Mouse (Mus musculus) kidney, postnatal 25 days (tissue): ENCODE measurements around the gene Fbln5.

Experiments used
- DNase-seq, 2 experiments: peaks; one replicate each; pipeline ENCODE4 v3.0.0; 2021; ENCODE audit warnings: mixed read lengths in 2 of 2

The Fbln5 gene

GRCm38 (mm10) chr12:101818608-101819370 is at the start of gene Fbln5:
Fbln5 (minus strand) TSS chr12:101819055.
- peak; percentile 70 to 77 for DNase-seq

DNA sequence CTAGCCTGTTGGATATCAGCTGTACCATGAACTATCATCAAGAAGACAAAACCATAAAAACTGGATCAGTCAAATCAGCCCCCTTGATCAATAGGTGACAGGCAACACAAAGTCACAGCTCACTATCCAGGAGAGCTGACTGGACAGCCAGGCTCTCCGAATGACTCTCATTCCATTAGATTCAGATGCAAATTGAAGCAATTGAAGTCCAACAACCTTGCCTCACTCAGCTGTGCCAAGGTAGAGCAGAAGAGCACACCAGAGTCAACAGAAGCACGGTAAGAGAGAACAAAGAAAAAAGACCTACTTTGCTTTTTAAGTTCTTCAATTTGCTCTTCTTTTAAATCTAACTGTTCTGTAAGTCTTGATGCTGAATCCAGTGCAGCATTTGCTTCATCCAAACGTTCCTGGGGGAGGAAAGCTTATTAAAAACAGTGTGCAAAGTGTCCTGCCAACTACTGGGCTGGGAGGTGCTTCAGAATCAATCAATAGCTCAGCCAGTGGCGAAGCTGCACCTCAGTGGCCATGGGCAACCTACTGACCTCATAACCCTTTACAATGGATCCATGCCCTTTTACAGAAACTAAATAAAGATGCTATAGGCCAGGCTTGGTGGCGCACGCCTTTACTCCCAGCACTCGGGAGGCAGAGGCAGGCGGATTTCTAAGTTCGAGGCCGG is 43.6 kb upstream of the Fbln5 start:
- no peak for DNase-seq

DNA sequence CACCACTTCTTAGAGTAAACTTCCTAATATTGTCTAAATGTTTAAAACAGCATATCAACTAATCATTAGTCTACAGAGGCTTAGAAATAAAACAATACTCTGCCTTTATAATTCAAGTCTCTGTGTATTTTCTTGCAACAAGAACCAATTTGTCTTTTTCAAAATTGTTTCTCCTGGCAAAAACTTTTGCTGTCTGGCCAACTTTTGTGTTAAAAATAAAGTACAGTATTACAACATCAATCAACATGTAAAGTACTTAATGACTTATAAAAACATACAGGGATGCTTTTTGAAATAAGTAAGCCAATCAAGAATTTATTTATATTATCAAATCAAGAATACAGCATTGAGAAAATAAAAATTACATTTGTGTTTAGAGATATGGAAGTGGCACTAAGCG is 41.4 kb upstream of the Fbln5 start:
- DNase-seq = no peak

DNA sequence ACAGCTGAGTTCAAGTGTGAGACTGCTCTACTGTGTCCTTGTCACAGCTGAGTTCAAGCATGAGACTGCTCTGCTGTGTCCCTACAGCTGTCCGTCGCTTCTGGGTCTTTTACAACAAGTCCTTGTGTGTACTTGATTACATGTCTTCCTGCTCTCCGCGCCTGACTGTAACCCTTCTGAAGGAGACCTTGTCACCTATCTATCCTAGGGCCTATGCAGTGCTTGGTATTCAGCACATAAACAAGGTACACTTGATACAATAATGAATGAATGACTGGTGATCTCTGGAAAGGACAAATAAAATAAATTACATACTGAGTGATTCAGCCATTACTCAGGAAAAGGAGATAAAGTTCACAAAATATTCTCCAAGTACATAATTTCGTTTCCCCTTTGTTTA is 39.2 kb upstream of the Fbln5 start:
- DNase-seq = no peak

- DNase-seq = no peak
Observed at GRCm38 (mm10) chr12:101854336-101854735, 35.5 kb upstream of the Fbln5 start.

DNA sequence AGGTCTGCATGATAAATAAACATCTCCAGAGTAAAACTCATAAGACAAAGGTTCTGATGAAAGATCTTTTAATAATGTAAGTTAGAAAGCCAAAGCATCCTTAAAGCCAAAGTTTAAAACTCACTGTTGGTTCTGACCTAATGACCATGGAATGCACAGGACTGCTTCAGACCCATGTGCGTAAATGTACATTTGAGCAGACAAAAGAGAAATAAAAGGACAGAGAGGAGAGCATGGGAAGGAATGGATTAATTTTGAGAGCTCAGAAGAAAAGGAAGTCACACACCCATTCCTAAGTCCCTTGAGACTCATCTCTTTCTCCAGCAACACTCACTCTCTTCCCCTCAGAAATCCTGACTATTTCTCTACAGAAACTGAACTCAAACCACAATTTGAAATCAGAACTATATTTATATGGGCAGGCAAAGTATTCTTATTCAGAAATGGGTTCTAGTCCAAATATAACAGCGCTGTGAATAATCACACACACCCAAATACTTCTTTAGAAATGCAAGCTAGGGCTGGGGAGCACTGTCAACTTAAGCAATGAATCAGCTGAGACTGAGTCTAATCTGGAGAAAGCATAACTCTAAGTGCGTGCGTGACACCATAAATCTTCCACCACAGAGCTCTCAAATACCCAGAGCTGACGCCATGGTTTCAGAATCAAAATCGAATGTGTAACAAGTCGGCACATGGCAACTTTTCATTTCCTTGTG is 33.1 kb upstream of the Fbln5 start:
- no peak for DNase-seq

DNA sequence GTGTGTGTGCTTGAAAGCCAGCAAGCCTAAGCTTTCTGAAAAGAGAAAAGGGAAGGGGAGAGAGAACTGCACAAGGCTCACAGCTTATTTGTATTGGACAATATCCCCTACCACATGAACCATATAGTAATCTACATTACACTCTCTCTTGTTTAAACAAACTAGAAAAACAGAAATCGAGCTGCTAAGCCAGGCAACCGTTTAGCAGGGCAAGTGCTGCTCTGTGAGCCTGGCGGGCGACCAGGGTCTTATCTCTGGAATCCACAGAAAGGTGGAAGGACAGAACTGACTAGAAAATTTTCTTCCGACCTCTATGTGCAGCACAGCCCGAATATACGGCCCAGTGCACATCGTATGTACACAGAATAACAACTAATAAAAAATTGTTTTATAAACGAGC is 32.5 kb upstream of the Fbln5 start:
- no peak for DNase-seq

DNA sequence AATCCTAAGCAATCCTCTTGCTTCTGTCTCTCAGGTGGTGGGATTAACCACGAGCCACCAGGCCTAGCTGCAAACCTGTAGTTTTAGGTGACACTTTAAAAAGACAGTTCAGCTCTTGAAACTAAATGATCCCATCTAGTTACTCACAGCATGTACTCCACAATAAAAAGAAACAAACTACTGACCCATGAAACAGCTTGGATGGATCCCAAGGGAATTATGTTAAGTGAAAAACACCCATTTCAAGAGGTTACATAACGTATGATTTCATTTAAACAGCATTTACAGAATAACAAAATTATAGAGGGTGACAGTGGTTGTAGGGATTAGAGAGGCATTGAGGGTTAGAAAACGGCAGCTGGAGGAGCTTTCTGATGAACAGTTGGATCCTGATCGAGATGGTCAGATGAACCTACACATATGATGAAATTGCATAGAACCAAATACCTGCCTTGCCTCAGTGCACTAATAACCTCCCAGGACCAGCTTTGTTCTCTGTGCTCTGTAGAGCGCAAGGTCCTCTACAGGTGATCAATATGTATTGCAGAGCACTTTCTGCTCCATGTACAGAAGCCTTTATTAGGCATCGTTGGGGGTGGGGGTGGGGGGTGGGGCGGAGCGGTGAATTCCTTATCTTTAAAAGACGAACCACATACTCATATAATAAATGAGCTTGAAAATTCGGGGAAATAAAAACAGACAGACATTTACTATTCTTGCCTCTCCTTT is 17.9 kb upstream of the Fbln5 start:
- no peak for DNase-seq

DNA sequence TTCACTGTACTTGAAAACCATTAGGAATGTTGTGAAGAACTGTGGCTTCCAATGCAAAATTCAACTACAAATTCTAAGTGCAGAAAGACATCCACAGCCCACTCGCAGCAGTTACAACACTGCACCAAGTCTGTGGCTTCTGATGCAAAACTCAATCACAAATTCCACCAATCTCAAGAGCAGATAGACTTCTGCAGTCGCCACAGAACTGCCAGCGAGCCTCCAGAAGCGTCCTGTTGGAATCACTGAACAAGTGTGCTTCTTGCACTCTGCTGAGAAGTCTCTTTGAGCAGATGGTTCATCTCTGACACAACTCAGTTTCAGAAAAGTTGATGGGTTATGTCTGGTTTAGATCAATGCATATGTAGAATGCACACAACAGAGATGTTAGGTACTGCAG is 15.9 kb upstream of the Fbln5 start:
- no peak for DNase-seq

GRCm38 (mm10) chr12:101833776-101834175 is 14.9 kb upstream of the Fbln5 start:
- no peak for DNase-seq

- no peak for DNase-seq
Observed at GRCm38 (mm10) chr12:101833115-101833506, 14.3 kb upstream of the Fbln5 start.

DNA sequence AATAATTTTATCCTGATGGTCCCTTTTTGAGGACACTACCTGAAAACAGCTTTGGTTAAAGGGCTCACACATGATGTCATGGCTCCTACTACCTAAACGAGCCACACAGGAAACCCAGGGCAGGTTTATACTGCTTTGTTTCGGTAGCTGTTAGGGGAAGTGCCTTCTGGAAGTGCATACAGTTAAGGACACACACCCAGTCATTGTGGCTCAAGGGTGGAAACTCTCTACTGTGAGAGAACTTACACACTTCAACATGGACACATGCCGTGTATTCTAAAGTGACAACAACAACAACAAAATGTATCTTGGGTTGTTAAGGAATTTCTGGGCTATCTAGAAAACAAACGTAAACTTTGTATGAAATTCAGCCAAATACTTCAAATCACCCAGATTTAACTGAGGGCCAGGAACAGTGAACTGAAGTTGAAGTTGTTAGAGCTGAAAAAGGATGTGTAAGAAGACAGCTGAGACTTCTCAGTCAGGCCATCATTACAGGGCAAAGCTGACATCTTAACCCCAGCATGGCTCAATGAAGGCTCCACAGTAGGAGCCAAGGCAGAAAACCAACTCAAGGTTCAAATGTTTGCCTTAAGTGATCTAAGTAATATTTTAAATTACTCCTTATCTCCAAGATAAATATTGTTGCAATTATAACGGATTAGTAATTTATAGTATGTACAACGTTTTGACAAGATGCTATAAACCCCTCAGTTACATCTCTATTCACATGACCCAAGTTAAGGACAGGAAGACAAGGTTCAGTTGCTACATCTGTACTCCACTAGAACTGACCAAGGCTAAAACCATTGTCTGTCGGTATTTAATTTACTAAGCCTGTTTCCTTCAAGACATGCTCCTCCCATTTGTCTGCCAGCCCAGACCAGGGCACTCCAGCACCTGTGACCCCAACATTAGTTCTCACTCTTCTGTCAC is 13.6 kb upstream of the Fbln5 start:
- peak in 1 of 2 experiments; percentile 37 for DNase-seq

DNA sequence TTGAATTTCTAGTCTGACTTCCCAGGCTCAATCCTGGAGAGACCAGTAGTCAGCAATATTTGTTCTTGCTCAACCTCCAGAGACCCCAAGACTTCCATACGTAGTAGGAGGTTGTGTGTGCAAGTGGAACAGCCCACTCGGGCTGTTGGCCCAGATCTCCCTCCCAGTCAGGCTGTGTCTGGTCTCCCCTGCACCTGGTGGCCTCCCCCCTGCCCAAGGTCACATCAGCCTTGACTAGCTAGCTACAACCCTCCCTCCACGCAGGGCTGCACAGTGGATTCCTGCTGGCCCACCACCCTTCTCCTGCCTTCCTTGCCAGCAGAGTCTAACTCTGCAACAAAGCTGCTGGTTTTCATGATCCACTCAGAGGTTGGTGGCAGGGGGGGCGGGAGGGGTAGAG is 12.4 kb upstream of the Fbln5 start:
- no peak for DNase-seq

DNA sequence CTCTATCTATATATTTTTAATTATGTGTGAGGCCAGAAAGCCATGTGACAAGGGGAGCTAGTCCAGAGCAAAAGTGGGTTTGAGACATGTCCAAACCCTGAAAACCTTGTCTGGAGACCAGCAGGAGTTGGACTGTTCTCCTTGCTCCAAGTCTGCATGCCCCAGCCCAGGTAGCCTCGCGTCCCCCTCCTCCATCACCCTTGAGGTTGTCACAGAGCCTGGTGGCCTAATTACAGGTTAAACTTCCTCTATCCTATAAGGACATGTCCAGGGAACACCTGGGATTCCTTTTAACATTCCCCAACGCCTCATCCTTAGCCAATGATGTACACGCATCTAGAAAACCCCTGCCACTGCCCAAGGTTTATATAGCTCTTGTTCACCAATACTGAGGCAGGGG is 4.3 kb upstream of the Fbln5 start:
- DNase-seq = no peak

GRCm38 (mm10) chr12:101821596-101821995 is 2.7 kb upstream of the Fbln5 start:
- DNase-seq = no peak

- DNase-seq = no peak
Observed at GRCm38 (mm10) chr12:101819570-101819969, 715 bp upstream of the Fbln5 start.

GRCm38 (mm10) chr12:101818246-101818607 is 628 bp downstream of the Fbln5 start:
- DNase-seq = no peak

DNA sequence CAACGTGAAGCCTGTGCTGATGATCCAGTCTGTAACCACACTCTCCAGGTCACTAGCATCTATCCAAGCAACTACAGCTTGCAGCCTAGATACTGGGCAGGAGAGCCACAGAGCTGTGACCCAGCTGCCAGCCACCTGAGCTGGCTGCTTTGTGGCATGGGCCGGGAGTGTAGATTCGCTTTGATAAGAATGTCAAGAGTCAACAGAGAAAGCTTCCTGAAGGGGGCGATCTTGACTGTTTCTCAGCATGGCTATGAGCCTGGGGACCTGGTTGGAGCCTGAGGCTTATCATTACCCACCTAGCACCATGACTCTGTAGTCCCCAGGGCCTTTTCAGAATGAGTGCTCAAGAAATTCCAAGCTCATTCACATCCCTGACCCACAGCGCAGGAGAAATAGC is 2.0 kb downstream of the Fbln5 start:
- peak in 1 of 2 experiments; percentile 38 for DNase-seq

DNA sequence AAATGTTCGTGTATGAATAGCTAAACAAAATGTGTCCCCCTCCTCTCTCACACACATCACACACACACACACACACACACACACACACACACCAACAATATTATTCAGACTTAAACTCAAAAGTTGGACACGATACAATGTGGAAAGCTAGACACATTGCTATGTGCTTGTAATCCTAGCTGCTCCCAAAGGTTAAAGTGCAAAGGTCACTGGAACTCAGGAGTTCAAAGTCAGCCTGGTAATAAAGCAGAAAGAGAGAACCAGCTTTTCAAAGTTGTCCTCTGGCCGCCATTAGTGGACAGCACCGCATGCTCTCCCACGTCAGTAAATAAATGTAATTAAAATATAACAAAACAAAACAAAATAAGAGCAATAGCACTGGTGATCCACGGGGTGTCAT is 3.1 kb downstream of the Fbln5 start:
- DNase-seq = no peak

- DNase-seq = no peak
Observed at GRCm38 (mm10) chr12:101814423-101814822, 4.4 kb downstream of the Fbln5 start.

GRCm38 (mm10) chr12:101811181-101811580 is 7.7 kb downstream of the Fbln5 start:
- peak in 1 of 2 experiments; percentile 58 for DNase-seq

- no peak for DNase-seq
Observed at GRCm38 (mm10) chr12:101810515-101810914, 8.3 kb downstream of the Fbln5 start.
